Mouse (Mus musculus): Measurements from ENCODE around the gene Cry2. TPM values are rescaled to one million over a fixed set of nuclear protein-coding genes. Genes with fewer than 3 reads are reported as not detected.

The Cry2 gene
- polyA plus RNA-seq, 3 experiments from 2014 or later: 3.5 to 10.2 (median 6.9) TPM

DNA sequence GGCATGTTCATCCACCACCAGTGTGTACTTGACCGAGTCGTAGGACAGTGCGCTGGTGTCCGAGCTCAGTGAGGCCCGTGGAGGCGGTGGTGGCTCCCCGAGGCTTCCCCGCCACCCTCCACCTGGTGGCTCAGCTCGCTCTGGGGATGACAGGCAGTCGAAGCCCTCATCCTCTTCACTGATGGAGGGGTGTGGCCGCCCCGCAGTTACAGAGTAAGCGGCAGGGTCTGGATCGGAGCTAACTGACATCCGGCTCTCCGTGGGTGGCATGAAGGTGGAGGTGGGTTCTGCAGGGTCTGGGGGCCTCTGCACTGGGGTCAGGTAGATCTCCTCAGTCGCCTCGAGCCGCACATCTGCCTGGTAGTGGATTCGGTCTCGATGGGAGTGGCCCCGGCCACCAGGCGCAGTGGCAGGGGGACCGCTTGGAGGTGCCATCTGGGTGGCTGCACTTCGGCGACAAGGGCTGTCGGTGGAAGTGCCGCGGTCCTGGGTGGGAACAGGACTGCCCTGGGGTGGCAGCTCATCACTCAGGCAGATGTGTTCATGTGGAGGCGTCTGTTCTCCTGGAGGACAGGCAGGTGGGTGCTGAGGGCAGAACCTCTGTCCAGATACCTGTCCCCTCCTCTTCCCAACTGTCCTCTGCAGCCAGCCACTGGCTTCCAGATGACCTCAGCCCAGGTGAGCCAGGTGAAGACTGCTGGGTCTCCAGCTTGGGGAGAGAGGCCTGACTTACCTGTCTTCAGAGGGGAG lies 46.8 kb downstream of the Cry2 start:
- ATAC-seq: no peak

DNA sequence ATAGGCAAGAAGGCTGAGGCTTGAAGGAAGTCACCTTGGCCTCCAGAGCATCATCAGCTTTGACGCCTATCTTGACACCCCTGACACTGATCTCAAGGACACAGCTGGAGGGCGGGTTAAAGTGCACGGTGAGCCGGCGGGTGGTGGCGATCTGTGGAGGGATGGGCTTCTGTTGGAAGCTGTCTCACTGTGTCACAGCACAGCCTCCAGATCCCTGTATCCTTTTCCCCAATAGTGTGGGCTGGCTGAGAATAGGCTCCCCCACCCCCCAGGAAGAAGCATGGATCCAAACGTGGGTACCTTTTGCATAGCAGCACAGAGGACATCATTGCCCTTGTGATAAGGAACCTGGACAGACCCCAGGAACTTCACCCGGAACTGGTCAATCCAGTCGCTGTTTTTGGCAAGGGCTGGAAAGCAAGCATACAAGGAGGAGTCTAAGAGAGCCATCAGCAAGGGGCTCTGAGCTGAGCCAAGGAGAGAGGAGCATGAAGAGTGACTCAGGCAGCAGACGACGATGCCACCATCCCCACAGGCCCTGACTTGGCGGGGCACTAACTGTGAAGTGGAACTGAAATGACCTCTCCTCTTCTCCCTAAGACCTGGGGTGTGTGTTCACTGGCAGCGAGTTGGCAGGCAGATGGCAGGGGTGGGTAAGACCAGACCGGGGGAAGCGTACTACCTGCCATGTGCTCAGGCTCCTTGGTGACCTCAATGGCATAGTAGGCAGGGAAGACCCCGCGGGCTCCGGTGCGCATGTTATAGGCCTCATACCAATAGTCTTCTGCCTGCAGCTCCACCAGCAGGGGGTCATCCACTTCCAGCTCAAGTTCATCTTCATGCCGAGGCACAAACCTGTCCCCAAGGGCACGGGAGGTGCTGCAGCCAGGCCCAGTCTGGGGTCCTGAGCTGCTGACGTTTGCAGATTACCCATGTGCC lies 48.5 kb downstream of the Cry2 start:
- no peak for ATAC-seq

DNA sequence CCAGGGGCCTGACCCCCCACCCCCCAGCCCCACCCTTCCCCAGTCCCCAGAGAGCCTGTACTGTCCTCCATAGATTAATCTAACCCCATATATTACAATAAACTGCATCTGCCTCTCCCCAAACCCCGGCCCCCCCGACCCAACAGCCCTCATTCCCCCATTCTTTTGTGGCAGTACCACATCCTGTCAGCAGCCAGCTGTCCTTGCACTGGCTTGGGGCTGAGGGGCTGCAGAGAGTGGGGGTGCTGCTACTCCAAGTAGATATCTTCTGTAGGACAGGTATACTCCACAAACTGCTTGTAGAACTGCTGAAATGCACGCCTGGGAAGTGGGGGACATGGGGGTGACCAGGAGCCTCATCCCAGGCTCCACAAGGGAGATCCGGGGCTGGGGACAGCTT lies 49.7 kb downstream of the Cry2 start:
- ATAC-seq: no peak

DNA sequence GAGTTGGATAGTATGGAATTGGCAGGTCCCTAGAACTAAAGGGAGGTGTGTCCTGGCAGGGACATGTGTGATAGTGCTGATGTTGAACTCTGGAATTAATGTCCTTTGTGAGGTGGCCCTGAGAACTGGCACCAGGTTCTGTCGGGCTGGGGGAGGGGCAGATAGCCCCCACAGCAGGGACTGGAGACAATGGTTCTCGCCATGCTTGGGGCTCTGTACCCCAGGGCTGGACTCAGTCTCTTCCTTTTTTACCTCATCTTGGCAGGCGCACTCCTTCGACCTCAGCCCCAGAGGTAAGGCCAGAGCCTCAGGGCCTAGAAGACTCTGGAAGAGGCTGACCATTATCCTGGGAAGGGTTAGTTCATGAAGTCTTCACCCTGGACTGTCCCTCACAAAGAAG lies 51.1 kb downstream of the Cry2 start:
- no peak for ATAC-seq

DNA sequence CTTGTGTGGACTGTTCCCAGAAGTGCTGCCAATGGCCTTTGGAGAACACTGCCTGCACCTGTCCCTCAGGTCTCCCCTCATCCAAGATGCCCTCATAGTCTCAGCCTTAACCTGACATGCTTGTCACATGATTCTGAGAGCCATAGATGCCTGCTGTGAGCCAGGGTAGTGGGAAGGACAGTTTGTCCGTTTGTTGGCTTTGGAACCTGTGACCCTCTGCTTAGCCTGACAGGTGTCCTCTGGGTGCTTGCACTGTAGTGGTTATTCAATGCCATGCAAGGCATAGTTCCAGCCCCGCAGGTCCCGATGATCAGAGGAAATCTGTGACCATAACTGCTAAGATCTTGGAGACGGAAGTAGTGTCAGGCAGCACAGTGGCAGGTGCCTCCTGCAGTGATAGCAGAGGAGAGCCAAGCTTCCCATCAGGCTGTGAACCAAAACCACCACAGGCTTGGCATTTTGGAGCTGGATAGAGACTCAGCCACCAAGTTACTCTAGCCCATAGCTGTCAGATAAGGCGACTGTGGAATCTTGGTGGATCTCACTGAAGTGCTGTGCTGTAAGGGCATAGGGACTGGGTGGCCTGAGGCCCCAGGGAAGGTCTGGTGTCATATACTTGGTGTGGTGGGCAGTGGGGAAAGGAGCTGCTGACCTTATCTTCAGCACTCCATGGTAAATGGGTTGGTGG lies 51.8 kb downstream of the Cry2 start, which contains the start of gene 1700029I15Rik:
1700029I15Rik (plus strand) TSS at position 638 of the 688 bp plus-strand sequence.
- no peak for ATAC-seq

DNA sequence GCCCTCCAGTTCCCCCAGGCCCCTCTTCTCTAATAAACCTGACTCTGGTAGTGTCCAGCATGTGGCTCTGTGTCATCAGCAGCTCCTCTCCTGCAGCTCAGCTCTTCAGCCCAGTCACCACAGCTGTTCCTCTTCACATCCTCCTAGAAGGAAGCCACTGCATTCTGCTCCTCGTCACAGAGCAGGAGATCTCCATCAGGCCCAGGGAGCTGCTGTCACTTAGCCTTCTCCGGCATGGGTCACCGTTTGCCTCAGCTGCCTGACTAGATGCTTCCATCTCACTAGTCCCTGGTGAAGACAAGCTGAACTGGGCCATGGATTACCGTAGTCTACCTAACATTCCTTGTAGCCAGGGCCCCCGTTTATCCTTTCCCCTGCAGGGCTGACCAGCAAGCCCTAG lies 52.7 kb downstream of the Cry2 start:
- ATAC-seq: no peak

DNA sequence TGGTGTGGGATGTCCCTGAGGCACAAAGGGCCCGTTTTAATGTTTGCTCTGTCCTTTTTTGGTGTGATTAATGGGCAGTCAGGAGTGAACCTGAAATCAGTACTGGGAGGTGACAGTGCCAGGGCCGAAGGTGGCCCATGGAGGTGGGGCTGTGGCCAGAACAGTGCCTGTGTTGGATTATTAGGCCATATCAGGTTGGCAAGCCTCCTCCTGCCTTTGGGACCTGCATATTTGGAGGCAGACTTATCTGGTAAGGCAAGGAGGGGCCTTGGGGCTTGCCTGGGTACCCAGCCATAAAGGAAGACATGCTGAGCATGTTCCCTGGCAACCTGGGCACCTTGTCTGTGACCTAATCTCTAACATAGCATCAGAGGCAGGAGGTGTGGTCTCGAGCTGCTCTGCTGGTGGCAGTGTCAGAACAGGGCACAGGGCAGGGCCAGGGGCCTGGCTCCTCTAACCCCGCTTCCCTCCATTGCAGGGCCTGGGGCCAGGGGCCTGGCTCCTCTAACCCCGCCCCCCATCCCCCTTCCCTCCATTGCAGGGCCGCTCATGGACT lies 53.3 kb downstream of the Cry2 start:
- ATAC-seq: no peak

DNA sequence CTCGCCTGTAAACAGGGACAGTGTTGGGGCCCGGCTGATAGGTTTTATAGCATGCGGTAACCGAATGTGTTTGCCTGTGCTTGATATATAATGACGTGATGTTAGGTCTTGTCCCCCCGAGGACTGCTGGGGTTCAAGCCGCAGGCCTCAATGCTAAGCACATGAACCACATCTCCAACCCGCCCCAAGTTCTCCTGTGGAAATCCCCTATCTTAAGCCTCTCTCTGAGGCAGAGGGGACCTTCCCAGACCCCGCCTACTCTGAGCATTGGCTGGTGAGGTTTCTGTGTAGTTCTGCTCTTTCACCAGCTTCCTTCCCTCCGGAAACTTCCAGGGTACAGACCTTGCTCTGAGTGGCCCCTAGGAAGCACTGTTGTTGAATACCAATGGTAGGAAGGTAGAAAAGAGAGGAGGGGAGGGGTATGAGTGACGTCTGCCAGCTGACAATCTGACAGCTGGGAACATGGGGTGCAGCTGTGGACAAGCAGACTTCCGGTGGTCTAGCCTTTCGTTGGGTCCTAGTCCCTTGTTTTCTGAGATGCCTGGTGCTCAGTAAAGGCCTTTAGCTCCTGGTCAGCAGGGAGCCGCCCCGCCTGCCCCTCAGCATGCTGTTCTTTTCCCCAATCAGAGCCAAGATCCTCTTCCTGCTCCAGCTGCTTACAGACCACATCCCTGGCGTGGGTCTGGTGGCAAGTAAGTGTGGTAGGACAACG lies 53.9 kb downstream of the Cry2 start:
- ATAC-seq: peak; percentile 51

DNA sequence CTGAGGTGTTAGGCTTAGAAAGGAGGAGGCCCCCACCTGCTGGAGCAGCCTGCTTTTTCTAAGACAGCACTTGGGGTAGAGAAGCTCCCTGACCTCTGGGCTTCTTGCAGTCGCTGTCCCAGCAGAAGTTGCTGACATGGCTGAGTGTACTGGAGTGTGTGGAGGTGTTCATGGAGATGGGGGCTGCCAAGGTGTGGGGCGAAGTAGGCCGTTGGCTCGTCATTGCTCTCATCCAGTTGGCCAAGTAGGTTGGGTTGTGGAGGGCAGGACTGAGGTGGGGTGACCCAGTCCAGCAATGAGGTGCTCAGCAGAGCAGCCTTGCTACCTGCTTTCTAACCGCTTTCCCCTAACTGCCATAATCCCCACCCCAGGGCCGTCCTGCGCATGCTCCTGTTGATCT lies 56.5 kb downstream of the Cry2 start:
- no peak for ATAC-seq

DNA sequence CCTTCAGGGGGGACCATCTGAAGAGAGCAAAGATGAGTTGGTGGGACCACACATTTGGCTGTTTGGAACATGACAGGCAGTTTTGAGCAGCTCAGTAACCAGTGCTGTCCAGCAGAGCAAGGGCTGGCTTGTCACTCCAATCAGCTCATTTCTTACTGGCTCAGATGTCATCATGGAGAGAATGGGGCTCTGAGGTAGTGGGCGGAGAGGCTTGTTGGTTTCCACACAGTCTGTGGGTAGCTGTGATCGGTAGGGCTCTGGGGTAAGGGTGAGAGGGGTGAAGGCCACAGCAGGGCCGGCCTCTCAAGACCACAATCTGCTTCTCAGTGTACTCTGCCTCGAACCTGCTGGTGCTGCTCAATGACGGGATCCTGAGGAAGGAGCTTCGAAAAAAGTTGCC lies 57.5 kb downstream of the Cry2 start:
- no peak for ATAC-seq

DNA sequence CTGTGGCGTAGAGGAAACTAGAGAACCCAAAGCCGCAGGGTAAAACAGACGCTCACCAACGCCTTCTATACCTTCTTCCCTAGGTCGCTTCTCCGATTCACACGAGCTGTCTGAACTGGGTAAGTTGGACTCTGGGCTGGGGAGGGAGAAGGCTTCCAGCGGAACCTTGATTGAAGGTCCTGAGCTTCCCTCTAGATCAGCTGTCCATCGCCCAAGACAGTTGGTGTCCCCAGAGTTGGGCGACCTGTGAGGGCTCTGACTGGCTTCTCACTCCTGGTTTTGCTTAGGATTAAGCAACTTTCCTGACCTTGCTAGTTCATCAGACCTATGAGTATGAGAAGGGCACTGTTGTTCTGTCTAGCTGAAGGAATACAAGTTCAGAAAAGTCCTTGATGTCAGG lies 58.1 kb downstream of the Cry2 start:
- no peak for ATAC-seq

DNA sequence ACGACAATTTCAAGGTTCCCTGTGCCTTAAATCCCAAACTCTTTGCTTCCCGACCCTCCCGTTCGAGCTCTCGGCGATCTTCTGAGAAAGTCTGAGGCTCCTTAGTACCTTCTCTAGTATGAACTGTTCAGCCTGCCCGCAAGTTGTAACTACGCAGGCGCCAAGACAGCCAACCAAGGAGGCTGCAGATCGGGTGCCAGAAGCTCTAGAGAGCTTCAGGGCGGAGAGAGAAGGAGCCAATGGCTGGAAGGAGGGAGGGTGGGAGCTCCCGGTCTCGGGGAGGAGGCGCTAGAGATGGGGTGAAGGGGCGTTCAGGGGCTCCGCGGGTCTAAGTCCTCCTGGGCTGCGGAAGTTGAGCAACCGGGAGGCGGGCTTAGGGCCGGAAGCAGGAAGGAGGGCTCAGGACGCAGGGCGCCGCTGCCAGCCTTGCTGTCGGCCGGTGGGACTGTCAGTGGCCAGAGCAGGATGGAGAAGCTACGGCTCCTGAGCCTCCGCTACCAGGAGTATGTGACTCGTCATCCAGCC lies 58.7 kb downstream of the Cry2 start:
- peak; percentile 93 for ATAC-seq

DNA sequence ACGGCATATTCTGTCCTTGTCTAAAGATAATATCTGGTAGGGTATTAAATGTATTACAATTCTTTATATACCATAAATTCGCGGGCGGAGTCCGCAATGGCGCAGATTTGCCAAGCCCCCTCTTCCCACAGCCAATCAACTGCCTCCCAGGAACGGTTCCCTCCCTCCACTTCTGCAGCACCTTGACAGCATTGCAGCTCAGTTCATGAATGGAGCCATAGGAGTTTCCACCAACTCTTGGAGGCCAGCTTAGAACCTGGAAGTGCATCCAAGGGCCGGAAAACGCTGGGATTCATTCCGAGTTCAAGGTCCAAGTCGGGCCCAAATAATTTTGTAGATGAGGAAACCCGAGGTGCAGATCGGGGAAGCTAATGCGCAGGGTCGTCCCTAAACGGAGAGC lies 59.3 kb downstream of the Cry2 start, which contains the start of the genes Pex16 and Large2:
Pex16 (plus strand) TSS at position 163 of the 400 bp plus-strand sequence.
Large2 (minus strand) TSS at position 356 of the 400 bp plus-strand sequence.
- ATAC-seq: no peak

DNA sequence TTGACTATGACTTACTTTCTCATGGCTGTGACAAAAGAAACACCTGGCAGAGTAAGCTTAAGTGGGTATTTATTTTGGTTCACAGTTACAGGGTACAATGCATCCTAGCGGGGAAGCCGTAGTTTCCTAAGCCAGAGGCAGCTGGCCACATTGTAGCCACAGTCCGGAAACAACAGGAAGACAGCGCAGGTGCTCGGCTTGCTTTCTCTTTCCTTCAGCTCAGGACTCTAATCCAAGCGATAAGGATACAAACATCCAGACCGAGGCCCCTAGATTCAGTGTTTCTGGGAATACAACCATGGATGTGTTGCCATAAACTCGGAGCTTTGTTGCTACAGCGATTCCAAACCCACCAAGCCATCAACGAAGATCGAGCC lies 60.4 kb downstream of the Cry2 start:
- no peak for ATAC-seq

DNA sequence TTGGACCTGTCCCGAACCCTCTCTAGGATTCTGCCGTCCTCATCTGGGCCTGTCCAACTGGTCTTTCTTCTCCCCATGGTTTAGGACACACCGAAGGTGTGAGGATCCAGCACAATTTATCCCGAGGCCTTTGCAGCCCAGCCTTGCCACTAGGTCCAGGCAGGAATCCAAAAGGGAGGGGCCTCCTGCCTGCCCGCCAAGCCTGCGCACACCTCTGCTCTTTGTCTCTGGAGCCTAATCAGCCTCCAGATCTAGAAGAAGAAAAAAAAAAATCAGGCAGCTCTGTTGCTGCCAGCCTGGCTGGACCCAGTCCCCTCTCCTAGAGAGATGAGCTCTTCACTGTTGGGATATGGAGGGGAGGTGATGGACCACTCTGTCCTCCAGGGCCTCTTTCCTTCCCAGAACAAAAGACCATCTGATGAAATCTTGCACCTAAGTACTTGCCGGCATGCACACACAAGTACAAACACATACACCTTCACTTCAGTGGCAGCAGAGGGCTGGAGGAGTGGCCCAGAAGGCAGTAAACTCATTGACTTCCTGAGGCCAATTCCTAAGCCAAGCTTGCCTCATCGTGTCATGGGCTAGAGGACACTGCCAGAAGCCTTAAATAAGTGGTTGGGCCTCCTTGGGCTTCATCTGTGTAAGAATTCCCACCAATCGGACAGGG lies 60.9 kb downstream of the Cry2 start:
- ATAC-seq: no peak

DNA sequence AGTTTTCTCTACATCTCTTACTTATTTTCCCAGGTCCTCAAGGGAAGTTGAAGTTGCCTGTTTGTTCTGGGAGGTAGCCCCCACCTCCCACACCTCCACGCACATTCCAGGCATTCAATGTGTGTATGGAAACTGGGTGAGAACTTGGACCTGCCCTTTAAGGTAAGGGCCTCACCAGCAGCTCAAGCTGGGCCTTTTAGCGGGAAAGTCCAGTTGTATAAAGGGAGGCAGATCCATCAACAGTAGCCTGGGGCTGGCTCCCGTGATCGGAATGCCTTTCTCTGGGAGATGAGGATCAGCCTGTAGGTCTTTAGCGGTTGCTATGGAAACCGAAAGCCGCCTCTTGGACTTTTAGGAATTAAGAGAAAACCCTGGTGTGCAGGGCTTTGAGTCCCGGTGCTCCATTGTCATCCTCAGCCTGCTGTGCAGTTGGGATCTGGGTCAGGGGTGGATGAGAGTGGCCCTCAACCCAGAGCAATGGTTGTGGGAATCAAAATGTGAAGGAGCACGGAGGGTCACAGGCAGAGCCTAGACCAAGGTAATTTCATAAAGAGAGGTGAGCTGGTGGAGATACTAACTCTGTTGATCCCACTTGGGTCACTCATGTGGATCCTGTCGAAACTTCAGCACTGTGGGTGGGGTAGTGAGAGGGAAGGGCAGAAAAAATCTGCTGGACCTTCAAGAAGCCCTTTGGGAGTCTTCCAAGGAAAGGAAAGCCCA lies 61.7 kb downstream of the Cry2 start:
- no peak for ATAC-seq

DNA sequence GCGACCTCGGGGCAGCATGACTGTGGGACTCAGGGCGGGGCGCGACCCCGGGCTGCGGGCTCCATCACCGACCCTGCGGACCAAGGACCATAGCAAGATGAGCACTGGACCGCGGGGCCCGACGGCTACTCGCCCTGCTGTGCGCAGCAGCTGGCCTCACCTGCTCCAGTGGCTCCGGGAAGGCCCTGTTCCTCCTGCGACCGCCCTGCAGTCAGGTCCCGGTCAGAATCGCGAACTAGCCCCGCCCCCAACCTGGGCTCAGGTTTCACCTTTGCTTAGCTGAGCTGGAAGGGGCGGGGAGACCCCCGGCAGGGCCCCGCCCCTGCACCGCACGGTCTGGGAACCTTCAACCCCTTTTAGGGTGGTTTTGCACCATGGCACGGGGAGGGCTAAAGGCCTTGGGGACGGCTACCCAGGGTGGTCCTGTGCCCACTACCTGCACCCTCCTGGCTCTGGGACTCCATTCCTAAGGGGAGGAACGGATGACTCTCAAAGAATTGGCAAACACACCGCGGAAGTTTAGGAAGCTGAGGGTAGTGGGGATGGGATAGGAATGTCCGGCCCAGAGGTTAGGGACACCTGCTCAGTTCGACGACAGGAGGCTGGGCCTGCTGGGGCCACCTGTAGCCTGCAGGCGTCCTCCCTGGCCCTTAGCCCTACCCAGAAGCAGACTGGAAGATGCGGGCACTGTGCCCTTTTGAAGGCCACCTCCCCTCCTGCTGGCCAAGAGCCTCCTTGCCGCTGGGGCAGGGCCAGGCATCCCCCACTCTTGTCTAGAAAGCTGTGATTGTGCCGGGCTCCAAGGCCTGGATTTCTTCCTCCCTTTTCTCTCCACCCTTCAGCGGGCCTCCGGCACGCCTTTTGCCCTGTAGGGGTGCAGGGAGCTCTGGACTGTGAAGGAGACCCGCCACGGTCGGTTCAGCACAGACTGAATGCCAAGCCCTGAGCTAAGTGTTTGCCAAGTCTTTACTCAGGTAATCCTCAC lies 62.7 kb downstream of the Cry2 start:
- no peak for ATAC-seq

DNA sequence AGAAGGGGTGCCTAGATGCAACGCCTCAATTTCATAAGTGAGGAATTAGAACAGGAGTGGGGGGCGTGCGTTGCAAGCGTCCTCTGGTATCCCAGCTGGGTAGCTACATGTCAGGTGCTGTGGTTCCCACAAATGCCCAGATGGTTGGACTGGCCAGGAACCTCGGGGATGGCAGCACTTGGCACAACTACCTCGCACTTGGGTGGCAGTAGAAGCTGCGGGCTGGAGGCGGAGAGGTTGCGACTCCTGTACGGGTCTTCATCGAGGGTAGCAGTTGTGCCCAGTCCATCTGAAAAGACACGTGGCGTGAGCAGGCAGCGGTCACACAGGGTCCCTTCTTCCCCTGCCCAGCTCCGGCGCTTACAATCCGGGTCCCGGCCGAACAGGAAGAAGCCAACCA lies 63.5 kb downstream of the Cry2 start:
- ATAC-seq: no peak

DNA sequence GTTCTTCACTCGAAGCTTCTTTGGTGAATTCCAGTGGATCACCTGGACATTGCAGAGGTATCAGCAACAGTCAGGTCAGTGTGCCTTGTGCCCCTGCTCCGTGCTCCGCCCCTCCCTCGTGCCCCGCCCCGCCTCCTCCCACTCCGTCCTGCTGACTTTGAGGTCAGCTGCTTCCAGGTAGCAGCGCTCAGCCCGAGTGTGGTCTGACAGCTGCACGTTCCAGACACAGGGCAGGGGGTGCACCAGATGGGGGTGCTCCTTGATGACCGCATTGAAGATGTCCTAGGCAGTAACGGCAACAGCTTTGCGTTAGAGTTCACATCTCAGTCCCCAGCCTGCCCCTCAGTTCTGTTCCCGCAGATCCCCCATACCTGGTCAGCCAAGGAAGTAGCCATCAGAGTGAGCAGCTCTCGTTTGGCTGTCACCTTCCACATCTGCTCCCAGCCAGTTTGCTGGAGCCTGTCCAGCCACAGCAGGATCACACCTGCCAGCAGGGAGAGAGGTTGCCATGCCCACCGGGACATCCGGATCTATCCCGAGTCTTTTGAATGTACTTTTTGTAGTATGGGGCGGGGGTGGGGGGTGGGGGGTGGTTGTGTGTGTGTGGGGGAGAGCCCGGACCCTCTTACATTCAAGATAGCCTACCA lies 66.3 kb downstream of the Cry2 start:
- ATAC-seq: no peak

All from inflammation-experienced regulatory T-cells, adult 6 months (primary cell).